Mouse (Mus musculus): ENCODE data around the gene Ssbp3. TPM values are rescaled to one million over a fixed set of nuclear protein-coding genes. Genes with fewer than 3 reads are reported as not detected.
A peak's percentile ranks its signal among the peaks of the same experiment; 100 is the strongest.

Ssbp3 gene
- total and polyA plus RNA-seq, 2 experiments, result 12.9 to 36.7 TPM

DNA sequence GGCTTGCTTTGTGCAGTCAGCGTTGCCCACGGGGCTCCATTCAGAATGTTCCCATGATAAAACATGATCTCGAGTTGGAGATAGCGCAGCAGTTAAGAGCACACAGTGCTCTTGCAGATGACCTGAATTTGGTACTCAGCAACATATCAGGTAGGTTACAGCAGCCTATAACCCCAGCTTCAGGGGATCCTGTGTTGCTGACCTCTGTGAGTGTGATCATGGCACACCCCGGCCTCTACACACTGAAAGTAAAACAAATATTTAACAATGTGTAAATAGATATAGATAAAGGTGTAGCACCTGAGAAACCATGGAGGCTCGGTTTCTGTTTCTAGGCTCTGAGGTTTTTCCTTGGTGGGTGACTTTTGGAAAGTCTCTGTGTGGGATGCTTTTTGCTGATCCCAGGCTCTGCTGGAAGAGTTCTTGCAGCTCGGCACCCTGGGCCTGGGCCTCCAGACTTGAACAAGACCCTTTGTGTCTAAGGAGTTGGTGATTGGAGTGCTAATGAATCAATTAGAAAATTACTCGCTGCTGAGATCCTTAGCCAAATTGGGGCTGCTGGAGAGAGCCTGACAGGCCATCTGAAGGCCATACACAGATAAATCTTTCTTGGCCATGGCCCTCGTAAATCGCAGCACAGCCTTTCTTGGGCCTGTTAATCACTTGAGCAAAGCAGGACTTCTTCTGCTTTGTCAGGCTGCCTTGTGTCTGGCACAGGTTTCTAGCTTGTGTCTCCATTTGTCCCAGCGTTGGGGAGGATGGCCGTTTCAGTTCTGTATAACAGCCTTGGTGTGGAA is 49.2 kb downstream of the Ssbp3 start:
- Histone ChIP-seq H3K4me1 (ENCODE audit: control insufficient read depth, insufficient read depth, low read length) (peaks cover 41% of the 10 kb centered on the region), H3K27me3 (ENCODE audit: control insufficient read depth, insufficient read depth, low read length) (no peaks in the 10 kb centered on the region), H3K36me3 (ENCODE audit: control insufficient read depth, insufficient read depth, low read length) (no peaks in the 10 kb centered on the region), H3K4me3 (ENCODE audit: insufficient read depth, low read depth, low read length) (no peak overlapping the region), H3K27ac (replicated peaks; ENCODE audit: insufficient read depth, low read depth, low read length) (0 out of 2 replicates have a peak overlapping the region, but pooled peaks have one; percentile 9), H3K9ac (ENCODE audit: low read depth, low read length) (no peak overlapping the region), H3K79me2 (ENCODE audit: control insufficient read depth, insufficient read depth, low read length) (peaks cover 38% of the 10 kb centered on the region)
- DNase-seq (ENCODE audit: extremely low read depth, low read depth, low spot score), result peak; percentile 21
- TF ChIP-seq POLR2A (IDR thresholded peaks at IDR 0.05; ENCODE audit: extremely low read depth, insufficient read depth, low read length) (no peak), CTCF (IDR thresholded peaks at IDR 0.05; ENCODE audit: low read depth, low read length) (no peak)
- 67% methylated on average over 12 of the region's 12 CpGs for whole genome bisulfite sequencing

DNA sequence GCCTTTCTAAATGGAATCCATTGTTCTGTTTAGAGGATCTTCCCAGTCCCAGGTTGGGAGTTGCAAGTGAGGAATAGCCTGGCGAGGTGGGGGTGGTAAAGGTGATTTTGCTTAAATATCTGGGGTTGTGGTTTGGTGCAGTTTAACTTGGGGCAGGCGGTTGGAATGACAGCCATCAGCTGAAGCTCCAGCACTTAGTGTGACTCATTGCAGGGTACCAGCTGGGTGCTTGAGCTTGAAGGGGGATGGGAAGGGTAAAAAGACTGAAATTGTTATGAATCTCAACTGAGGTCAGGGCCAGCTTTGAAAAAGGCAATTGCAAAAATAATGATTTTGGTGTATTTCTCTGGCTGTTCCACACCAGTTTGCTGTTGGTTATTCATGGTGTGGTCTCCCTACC is 50.0 kb downstream of the Ssbp3 start:
- WGBS, result 97% methylated on average over 2 of the region's 2 CpGs
- Histone ChIP-seq H3K36me3 (ENCODE audit: control insufficient read depth, insufficient read depth, low read length) (no peaks in the 10 kb centered on the region), H3K4me1 (ENCODE audit: control insufficient read depth, insufficient read depth, low read length) (peaks cover 39% of the 10 kb centered on the region), H3K4me3 (ENCODE audit: insufficient read depth, low read depth, low read length) (no peak overlapping the region), H3K27me3 (ENCODE audit: control insufficient read depth, insufficient read depth, low read length) (no peaks in the 10 kb centered on the region), H3K9ac (ENCODE audit: low read depth, low read length) (no peak overlapping the region), H3K79me2 (ENCODE audit: control insufficient read depth, insufficient read depth, low read length) (peaks cover 40% of the 10 kb centered on the region), H3K27ac (replicated peaks; ENCODE audit: insufficient read depth, low read depth, low read length) (no peak overlapping the region)
- DNase-seq (ENCODE audit: extremely low read depth, low read depth, low spot score), result no peak
- no peak for TF ChIP-seq POLR2A (IDR thresholded peaks at IDR 0.05; ENCODE audit: extremely low read depth, insufficient read depth, low read length)
- TF ChIP-seq CTCF (IDR thresholded peaks at IDR 0.05; ENCODE audit: low read depth, low read length), result no peak

DNA sequence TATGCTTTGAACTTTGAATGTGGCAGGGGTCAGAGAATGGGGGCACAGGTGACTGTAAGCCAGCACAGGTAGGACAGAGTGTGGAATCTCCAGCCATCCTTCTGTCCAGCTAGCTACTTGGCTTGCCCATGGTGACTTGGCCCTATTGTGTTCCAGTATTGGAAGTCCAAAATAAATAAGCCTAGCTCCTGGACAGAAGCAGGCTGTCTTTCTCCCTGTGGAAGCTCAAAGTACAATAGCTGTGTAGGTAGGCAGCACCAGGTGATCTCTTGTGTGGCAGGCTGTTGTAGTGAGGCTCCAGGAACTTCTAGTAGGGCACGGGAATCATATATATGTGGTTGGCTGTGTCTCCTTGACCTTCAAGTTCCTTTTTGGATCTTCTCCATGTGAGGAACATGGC is 50.8 kb downstream of the Ssbp3 start:
- H3K27ac ChIP-seq (replicated peaks; ENCODE audit: insufficient read depth, low read depth, low read length), result peak overlapping the region; percentile 59
- peaks cover 43% of the 10 kb centered on the region for H3K79me2 ChIP-seq (ENCODE audit: control insufficient read depth, insufficient read depth, low read length)
- peaks cover 31% of the 10 kb centered on the region for H3K4me1 ChIP-seq (ENCODE audit: control insufficient read depth, insufficient read depth, low read length)
- no peak overlapping the region for H3K4me3 ChIP-seq (ENCODE audit: insufficient read depth, low read depth, low read length)
- H3K36me3 ChIP-seq (ENCODE audit: control insufficient read depth, insufficient read depth, low read length), result no peaks in the 10 kb centered on the region
- H3K27me3 ChIP-seq (ENCODE audit: control insufficient read depth, insufficient read depth, low read length), result no peaks in the 10 kb centered on the region
- DNase-seq (ENCODE audit: extremely low read depth, low read depth, low spot score), result peak; percentile 93
- WGBS, result 13% methylated on average over 1 of the region's 1 CpGs
- H3K9ac ChIP-seq (ENCODE audit: low read depth, low read length), result no peak overlapping the region
- TF ChIP-seq POLR2A (IDR thresholded peaks at IDR 0.05; ENCODE audit: extremely low read depth, insufficient read depth, low read length), result no peak
- TF ChIP-seq CTCF (IDR thresholded peaks at IDR 0.05; ENCODE audit: low read depth, low read length), result no peak

DNA sequence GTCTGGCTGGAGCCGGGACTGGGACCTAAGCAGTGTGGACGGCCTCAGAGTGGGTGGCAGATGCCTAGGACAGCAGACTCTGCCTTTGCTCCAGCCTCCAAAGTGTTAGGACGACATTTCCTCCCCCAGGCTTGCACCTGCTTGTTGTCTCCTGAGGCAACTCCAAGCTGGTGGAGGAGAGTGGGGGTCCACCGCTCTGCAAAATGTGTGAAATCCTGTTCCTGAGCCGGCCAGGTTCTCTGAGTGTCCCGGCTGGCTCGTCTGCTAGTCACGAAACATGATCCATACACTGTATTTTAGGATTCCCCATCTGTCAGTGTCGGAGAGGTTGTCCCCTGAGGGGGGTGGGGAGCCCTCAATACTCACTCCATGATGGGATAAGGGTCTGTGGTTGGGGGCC is 53.9 kb downstream of the Ssbp3 start:
- Histone ChIP-seq H3K79me2 (ENCODE audit: control insufficient read depth, insufficient read depth, low read length) (peaks cover 46% of the 10 kb centered on the region), H3K36me3 (ENCODE audit: control insufficient read depth, insufficient read depth, low read length) (no peaks in the 10 kb centered on the region), H3K4me1 (ENCODE audit: control insufficient read depth, insufficient read depth, low read length) (peaks cover 12% of the 10 kb centered on the region), H3K9ac (ENCODE audit: low read depth, low read length) (no peak overlapping the region), H3K4me3 (ENCODE audit: insufficient read depth, low read depth, low read length) (no peak overlapping the region), H3K27me3 (ENCODE audit: control insufficient read depth, insufficient read depth, low read length) (no peaks in the 10 kb centered on the region), H3K27ac (replicated peaks; ENCODE audit: insufficient read depth, low read depth, low read length) (no peak overlapping the region)
- no peak for DNase-seq (ENCODE audit: extremely low read depth, low read depth, low spot score)
- whole genome bisulfite sequencing, result 94% methylated on average over 9 of the region's 9 CpGs
- TF ChIP-seq CTCF (IDR thresholded peaks at IDR 0.05; ENCODE audit: low read depth, low read length), result no peak
- TF ChIP-seq POLR2A (IDR thresholded peaks at IDR 0.05; ENCODE audit: extremely low read depth, insufficient read depth, low read length), result no peak

DNA sequence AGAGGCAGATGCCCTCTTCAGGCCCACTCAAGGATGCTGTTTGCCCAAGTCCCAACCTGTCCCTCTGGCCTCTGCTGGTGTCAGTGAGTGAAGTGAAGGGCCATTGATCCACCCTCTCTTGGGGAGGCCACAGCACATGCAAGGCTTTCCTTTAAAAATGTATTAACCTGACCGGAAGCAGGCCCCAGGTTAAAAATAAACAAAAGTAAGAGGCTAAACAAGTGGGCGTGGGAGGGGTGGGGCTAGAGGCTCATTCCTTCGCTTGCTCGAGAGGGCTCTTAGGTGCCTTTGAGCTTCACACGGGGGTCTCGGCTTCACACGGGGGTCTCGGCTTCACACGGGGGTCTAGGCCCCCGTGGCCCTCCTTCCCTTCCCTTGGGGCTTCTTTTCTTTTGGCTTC is 54.5 kb downstream of the Ssbp3 start:
- Histone ChIP-seq H3K36me3 (ENCODE audit: control insufficient read depth, insufficient read depth, low read length) (no peaks in the 10 kb centered on the region), H3K27ac (replicated peaks; ENCODE audit: insufficient read depth, low read depth, low read length) (no peak overlapping the region), H3K27me3 (ENCODE audit: control insufficient read depth, insufficient read depth, low read length) (no peaks in the 10 kb centered on the region), H3K4me3 (ENCODE audit: insufficient read depth, low read depth, low read length) (no peak overlapping the region), H3K4me1 (ENCODE audit: control insufficient read depth, insufficient read depth, low read length) (peaks cover 12% of the 10 kb centered on the region), H3K79me2 (ENCODE audit: control insufficient read depth, insufficient read depth, low read length) (peaks cover 44% of the 10 kb centered on the region), H3K9ac (ENCODE audit: low read depth, low read length) (no peak overlapping the region)
- no peak for DNase-seq (ENCODE audit: extremely low read depth, low read depth, low spot score)
- no peak for TF ChIP-seq POLR2A (IDR thresholded peaks at IDR 0.05; ENCODE audit: extremely low read depth, insufficient read depth, low read length)
- TF ChIP-seq CTCF (IDR thresholded peaks at IDR 0.05; ENCODE audit: low read depth, low read length), result no peak
- WGBS, result 85% methylated on average over 10 of the region's 10 CpGs

DNA sequence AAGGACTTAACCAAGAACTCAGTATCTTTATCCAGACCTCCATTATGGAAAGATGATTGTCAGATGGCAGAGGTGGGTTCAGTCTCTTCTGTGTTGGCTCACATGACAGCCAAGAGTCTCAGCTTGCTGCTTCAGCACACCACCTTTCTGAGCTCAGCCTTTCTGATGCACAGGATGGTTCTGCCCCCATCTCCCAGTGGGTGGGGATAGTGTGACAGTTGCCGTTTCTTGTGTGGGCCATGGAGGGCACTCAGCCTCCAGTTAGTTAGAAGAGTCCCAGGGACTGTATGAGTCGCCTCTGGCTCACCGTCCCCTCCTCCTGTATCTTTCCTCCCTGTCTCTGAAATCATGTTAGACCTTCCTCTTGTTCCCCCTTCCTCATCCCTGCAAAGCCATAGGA is 55.9 kb downstream of the Ssbp3 start:
- peaks cover 49% of the 10 kb centered on the region for H3K79me2 ChIP-seq (ENCODE audit: control insufficient read depth, insufficient read depth, low read length)
- 88% methylated on average over 3 of the region's 3 CpGs for WGBS
- H3K27ac ChIP-seq (replicated peaks; ENCODE audit: insufficient read depth, low read depth, low read length), result no peak overlapping the region
- H3K4me3 ChIP-seq (ENCODE audit: insufficient read depth, low read depth, low read length), result no peak overlapping the region
- no peaks in the 10 kb centered on the region for H3K27me3 ChIP-seq (ENCODE audit: control insufficient read depth, insufficient read depth, low read length)
- no peaks in the 10 kb centered on the region for H3K36me3 ChIP-seq (ENCODE audit: control insufficient read depth, insufficient read depth, low read length)
- TF ChIP-seq CTCF (IDR thresholded peaks at IDR 0.05; ENCODE audit: low read depth, low read length), result no peak
- TF ChIP-seq POLR2A (IDR thresholded peaks at IDR 0.05; ENCODE audit: extremely low read depth, insufficient read depth, low read length), result no peak
- DNase-seq (ENCODE audit: extremely low read depth, low read depth, low spot score), result no peak
- no peak overlapping the region for H3K9ac ChIP-seq (ENCODE audit: low read depth, low read length)
- peaks cover 8% of the 10 kb centered on the region for H3K4me1 ChIP-seq (ENCODE audit: control insufficient read depth, insufficient read depth, low read length)
